Mouse (Mus musculus) megakaryocyte, embryonic 14.5 days (primary cell): ENCODE data around the gene S100a2.

Source experiments
- FLI1 ChIP-seq: IDR thresholded peaks from 2 replicates; pipeline ENCODE4 v1.6.1; 2012; ENCODE audit warnings: low read length, inconsistent platforms, mixed read lengths
- GATA1 ChIP-seq: IDR thresholded peaks from 3 replicates; pipeline ENCODE4 v1.6.1; 2012; ENCODE audit warnings: mixed read lengths, low read length, inconsistent platforms, borderline replicate concordance

- TF ChIP-seq FLI1 (no peak), GATA1 (no peak)
Observed at GRCm38 (mm10) chr3:90587361-90588101, 2.5 kb upstream of the S100a2 start.
